Mouse (Mus musculus): ENCODE data around the gene Rai1. TPM values are rescaled to one million over a fixed set of nuclear protein-coding genes. Genes with fewer than 3 reads are reported as not detected.

Rai1 gene
- polyA plus RNA-seq, 1 experiment from 2014 or later, result 28.5 TPM

Small RNAs within 50 kb of the gene (microRNA-seq; reads per million reads assigned to microRNA genes)
- gene Mir6921 (ENCODE audit: insufficient number of aligned reads), result not detected
- not detected for gene Mir6922 (ENCODE audit: insufficient number of aligned reads)

Other genes starting within 250 kb of the Rai1 start
- 51.3 and 53.0 TPM in 2 replicates for gene Med9, start 156.8 kb upstream of the Rai1 start, polyA plus RNA-seq (2014; fragmentation: Nextera tagmentation; extraction: Ambion mirVana)
- 1.5 and 1.7 TPM in 2 replicates for gene Rasd1, start 140.1 kb upstream of the Rai1 start, polyA plus RNA-seq (2014; fragmentation: Nextera tagmentation; extraction: Ambion mirVana)
- gene Pemt, start 58.5 kb upstream of the Rai1 start, polyA plus RNA-seq (2014; fragmentation: Nextera tagmentation; extraction: Ambion mirVana), result 6.2 and 7.7 TPM in 2 replicates
- gene Srebf1, start 117.6 kb downstream of the Rai1 start, polyA plus RNA-seq (2014; fragmentation: Nextera tagmentation; extraction: Ambion mirVana), result 63.9 and 68.7 TPM in 2 replicates
- 18.0 and 19.5 TPM in 2 replicates for gene Tom1l2, start 247.9 kb downstream of the Rai1 start, polyA plus RNA-seq (2014; fragmentation: Nextera tagmentation; extraction: Ambion mirVana)
- 1.6 and 2.1 TPM in 2 replicates for gene Drc3, start 248.3 kb downstream of the Rai1 start, polyA plus RNA-seq (2014; fragmentation: Nextera tagmentation; extraction: Ambion mirVana)